Mouse (Mus musculus): Measurements from ENCODE around the gene Fam71e1.

DNA sequence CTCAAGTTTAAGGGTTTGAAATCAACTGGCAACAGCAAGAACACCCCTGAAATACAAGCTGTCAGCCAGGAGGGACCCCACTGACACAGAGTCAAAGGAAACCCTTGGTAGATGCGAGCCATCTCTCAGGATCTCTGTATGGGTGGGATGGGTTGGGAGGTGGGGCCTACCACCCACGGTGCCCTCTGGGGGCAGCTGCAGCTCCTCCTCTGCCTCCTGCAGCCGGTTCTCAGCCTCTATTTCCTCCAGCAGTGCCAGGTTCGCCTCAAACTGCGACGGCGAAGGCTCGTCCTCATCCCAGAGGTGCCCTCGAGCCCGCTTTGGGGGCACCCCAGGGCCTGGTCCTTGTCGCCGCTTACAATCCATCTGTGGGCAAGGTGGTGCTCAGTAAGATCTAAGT, 46.7 kb downstream of the Fam71e1 start:
- TF ChIP-seq CTCF (IDR thresholded peaks at IDR 0.05; ENCODE audit: low read depth) (no peak), EP300 (optimal IDR thresholded peaks at IDR 0.05) (no peak)
